Mouse (Mus musculus): ENCODE results near the gene Klk1b3. TPM values are rescaled to one million over a fixed set of nuclear protein-coding genes. Genes with fewer than 3 reads are reported as not detected.
"Not testable (repeated sequence)": the region's sequence is repeated elsewhere in the genome, so short reads cannot be mapped to it uniquely, and the experiment has no call there.

Klk1b3 gene
- 0.85 and 0.95 TPM in 2 replicates for polyA plus RNA-seq (2015; fragmentation: Nextera tagmentation; extraction: Ambion mirVana)

DNA sequence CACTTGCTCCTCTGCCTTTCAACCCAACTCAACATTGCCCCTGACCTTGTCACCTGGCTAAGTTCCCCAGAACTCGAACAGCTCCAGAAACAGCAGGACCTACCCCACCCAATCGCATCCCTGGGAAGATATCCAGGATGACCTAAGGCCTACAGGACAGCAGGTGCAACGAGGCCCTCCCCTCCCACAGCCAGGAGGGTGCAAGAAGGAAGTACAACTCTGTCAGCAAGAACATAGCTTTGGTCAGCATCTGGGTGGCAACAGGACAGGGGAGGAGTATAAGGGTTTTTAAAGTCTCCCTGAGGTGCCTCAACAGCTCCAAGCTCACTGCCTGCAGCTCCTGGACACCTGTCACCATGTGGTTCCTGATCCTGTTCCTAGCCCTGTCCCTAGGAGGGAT is at the start of gene Klk1b3:
Gene Klk1b3, plus strand, starts transcription at position 301 of the 400 bp plus-strand sequence.
- 63% methylated on average over 3 of the region's 3 CpGs for WGBS
- no peak within 1 kb of the TSS for H3K4me2 ChIP-seq
- H3K4me3 ChIP-seq (replicated peaks), result no peak within 1 kb of the TSS
- no peaks in the 10 kb centered on the region for H3K9me3 ChIP-seq
- H3K4me1 ChIP-seq, result no peaks in the 10 kb centered on the region
- no peak for ATAC-seq (ENCODE audit: insufficient read depth, low FRiP score, low read depth)
- no peaks in the 10 kb centered on the region for H3K36me3 ChIP-seq
- no peaks in the 10 kb centered on the region for H3K27me3 ChIP-seq (replicated peaks)
- no peak within 1 kb of the TSS for H3K9ac ChIP-seq
- no peak within 1 kb of the TSS for H3K27ac ChIP-seq

DNA sequence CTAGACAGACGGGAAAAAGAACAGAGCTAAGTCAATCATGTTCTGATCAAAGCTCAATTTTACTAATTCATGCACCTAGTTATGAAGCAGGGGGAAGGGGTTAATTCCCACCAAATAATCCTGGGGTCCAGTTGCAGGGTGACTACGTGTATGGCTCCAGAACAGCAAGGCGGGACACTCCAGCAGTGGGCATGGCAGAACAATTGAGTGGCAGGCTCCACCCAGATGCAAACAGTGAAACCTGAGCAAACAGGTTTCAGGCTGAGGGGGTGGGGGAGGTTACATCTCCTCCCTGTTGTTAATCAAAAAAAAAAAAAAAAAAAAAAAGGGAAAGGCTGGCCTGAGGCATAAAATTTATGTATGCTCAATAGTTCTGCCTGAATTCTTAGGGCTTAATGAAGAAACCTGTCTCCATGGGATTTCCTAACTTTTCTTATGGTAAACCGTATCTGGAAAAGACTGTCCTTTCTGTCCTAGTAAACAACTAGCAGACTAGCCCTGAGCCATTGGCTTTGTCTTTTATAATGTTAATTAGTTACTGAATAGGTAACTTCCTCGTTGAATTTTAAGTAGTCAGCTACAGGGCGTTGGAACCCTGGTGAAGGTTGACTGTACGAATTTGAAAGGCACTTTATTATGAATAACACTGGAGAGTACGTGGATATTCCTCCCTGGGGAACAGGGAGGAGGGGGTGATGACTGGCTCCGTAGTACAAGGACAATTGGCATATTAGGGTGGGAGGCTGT is 18.5 kb upstream of the Klk1b3 start:
- H3K27ac ChIP-seq, result peak overlapping the region; percentile 13; the same call in 1 of the 2 replicates
- ATAC-seq (ENCODE audit: insufficient read depth, low FRiP score, low read depth), result peak; percentile 60; the same call in 1 of the 2 replicates
- 53% methylated on average over 9 of the region's 9 CpGs for WGBS
- H3K36me3 ChIP-seq, result no peaks in the 10 kb centered on the region
- H3K9me3 ChIP-seq, result no peaks in the 10 kb centered on the region
- no peak overlapping the region for H3K4me2 ChIP-seq
- H3K27me3 ChIP-seq (replicated peaks), result no peaks in the 10 kb centered on the region
- no peak overlapping the region for H3K4me3 ChIP-seq (replicated peaks)
- no peak overlapping the region for H3K9ac ChIP-seq
- no peaks in the 10 kb centered on the region for H3K4me1 ChIP-seq

DNA sequence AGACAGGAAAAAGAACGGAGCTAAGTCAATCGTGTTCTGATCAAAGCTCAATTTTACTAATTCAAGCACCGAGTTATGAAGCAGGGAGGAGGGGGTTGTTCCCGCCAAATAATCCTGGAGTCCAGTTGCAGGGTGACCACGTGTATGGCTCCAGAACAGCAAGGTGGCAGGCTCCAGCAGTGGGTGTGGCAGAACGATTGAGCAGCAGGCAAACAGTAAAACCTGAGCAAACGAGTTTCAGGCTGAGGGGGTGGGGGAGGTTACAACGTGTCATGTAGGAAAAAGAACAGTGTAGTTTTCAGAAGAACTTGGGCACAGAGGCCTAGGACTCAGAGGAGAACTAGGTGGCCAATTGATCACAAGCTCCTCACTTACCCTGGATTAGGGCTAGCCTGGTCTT is 11.5 kb upstream of the Klk1b3 start:
- not testable (repeated sequence) for H3K4me3 ChIP-seq (replicated peaks); H3K4me1 ChIP-seq; H3K9me3 ChIP-seq; ATAC-seq (ENCODE audit: insufficient read depth, low FRiP score, low read depth); H3K27me3 ChIP-seq (replicated peaks); H3K4me2 ChIP-seq; H3K27ac ChIP-seq; H3K9ac ChIP-seq; H3K36me3 ChIP-seq
- whole genome bisulfite sequencing, result 49% methylated on average over 8 of the region's 8 CpGs

DNA sequence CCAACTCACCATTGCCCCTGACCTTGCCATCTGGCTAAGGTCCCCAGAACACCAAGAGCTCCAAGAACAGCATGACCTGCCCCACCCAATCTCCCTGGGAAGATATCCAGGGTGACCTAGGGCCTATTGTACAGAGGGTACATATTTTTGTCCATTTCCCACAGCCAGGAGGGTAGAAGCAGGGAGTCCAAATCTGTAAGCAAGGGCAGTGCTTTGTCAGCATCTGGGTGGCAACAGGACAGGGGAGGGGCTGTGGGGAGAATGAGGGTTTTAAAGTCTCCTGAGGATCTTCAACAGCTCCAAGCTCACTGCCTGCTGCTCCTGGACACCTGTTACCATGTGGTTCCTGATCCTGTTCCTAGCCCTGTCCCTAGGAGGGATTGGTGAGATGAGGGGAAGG is 10.1 kb upstream of the Klk1b3 start, which contains the start of gene Klk1b24:
Gene Klk1b24, plus strand, starts transcription at position 301 of the 400 bp plus-strand sequence.
- ATAC-seq (ENCODE audit: insufficient read depth, low FRiP score, low read depth); H3K4me3 ChIP-seq (replicated peaks); H3K27me3 ChIP-seq (replicated peaks); H3K4me2 ChIP-seq; H3K27ac ChIP-seq; H3K9ac ChIP-seq; H3K36me3 ChIP-seq; H3K4me1 ChIP-seq; H3K9me3 ChIP-seq: not testable (repeated sequence)

DNA sequence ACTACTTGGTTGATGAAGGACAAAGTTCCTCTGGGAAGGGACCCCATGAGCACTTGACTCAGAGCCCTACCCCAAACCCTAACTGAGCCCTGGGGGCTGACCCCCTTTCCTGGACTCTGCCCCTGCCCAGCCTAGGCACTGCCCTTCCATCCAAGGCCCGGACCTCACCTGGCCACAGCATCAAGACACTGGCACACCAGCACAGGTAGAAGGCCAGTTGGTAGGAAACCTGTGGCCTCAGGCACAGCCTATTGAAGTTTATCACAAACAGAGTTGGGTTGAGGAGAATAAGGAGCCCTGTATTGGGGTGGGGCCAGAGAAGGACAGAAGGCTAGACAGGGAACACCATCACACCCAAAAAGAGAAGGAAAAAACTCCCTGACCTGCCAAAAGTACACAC is 4.5 kb upstream of the Klk1b3 start:
- WGBS, result 83% methylated on average over 1 of the region's 1 CpGs
- not testable (repeated sequence) for H3K27ac ChIP-seq; H3K4me3 ChIP-seq (replicated peaks); H3K4me2 ChIP-seq; H3K36me3 ChIP-seq; H3K9me3 ChIP-seq; H3K4me1 ChIP-seq; H3K27me3 ChIP-seq (replicated peaks); H3K9ac ChIP-seq; ATAC-seq (ENCODE audit: insufficient read depth, low FRiP score, low read depth)

DNA sequence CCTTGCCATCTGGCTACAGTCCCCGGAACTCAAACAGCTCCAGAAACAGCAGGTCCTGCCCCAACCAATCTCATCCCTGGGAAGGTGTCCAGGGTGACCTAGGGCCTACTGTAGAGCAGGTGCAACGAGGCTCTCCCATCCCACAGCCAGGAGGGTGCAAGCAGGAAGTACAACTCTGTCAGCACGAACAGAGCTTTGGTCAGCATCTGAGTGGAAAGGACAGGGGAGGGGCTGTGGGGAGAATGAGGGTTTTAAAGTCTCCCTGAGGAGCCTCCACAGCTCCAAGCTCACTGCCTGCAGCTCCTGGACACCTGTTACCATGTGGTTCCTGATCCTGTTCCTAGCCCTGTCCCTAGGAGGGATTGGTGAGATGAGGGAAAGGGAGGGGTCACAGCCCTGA is 9.1 kb downstream of the Klk1b3 start, which contains the start of gene Klk1b4:
Gene Klk1b4, plus strand, starts transcription at position 301 of the 400 bp plus-strand sequence.
- not testable (repeated sequence) for H3K9me3 ChIP-seq; H3K4me2 ChIP-seq; H3K27me3 ChIP-seq (replicated peaks); H3K9ac ChIP-seq; H3K4me3 ChIP-seq (replicated peaks); ATAC-seq (ENCODE audit: insufficient read depth, low FRiP score, low read depth); H3K4me1 ChIP-seq; H3K36me3 ChIP-seq; H3K27ac ChIP-seq
- 39% methylated on average over 3 of the region's 3 CpGs for WGBS

DNA sequence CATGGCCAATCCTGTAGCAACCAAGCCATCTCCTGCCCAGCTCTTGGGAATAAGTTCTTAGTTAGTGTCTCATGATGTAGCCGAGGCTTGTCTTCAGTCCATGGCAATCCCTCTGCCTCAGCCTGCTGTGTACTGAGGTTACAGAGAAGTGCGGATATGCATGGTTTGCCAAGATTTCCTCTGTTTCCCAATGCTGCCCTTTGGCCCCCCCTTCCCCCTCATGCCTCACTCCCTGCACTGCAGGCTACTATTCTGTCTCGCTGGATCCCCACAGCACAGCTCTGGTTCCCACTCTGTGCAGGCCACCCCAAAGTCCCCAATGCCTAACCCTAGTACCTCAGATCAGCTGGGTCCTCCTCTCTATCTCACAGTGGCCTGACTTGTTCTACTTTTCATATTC is 10.3 kb downstream of the Klk1b3 start:
- Histone ChIP-seq H3K27ac (no peak overlapping the region), H3K9me3 (no peaks in the 10 kb centered on the region), H3K36me3 (no peaks in the 10 kb centered on the region), H3K4me2 (no peak overlapping the region), H3K9ac (no peak overlapping the region), H3K4me3 (replicated peaks) (no peak overlapping the region), H3K4me1 (no peaks in the 10 kb centered on the region), H3K27me3 (replicated peaks) (no peaks in the 10 kb centered on the region)
- ATAC-seq (ENCODE audit: insufficient read depth, low FRiP score, low read depth), result no peak
- WGBS, result 79% methylated on average over 3 of the region's 3 CpGs

DNA sequence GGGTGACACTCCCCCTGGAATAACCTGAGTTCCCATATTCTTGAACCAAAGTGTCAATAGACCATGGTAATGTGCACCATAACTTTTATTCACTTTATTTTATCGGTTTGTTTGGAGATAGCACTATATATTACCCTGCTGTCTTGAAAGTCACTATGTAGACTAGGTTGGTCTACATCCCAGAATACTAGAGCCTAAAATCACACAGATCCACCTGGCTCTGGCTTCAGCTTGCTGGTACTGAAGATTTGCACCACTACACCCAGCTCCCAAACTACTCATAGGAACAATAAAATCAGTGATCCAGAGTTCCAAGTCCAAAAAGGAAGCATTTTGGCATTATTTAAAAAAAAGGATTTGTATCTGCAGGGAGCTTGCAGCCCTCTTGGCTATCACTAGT is 17.7 kb downstream of the Klk1b3 start, which contains the start of gene Klk1b5:
Gene Klk1b5, plus strand, starts transcription at position 301 of the 400 bp plus-strand sequence.
- no peaks in the 10 kb centered on the region for H3K27me3 ChIP-seq (replicated peaks)
- no peak for ATAC-seq (ENCODE audit: insufficient read depth, low FRiP score, low read depth)
- no peaks in the 10 kb centered on the region for H3K9me3 ChIP-seq
- 84% methylated on average over 1 of the region's 1 CpGs for WGBS
- no peak within 1 kb of the TSS for H3K4me3 ChIP-seq (replicated peaks)
- H3K4me1 ChIP-seq, result no peaks in the 10 kb centered on the region
- H3K27ac ChIP-seq, result no peak within 1 kb of the TSS
- H3K36me3 ChIP-seq, result no peaks in the 10 kb centered on the region
- no peak within 1 kb of the TSS for H3K4me2 ChIP-seq
- no peak within 1 kb of the TSS for H3K9ac ChIP-seq

DNA sequence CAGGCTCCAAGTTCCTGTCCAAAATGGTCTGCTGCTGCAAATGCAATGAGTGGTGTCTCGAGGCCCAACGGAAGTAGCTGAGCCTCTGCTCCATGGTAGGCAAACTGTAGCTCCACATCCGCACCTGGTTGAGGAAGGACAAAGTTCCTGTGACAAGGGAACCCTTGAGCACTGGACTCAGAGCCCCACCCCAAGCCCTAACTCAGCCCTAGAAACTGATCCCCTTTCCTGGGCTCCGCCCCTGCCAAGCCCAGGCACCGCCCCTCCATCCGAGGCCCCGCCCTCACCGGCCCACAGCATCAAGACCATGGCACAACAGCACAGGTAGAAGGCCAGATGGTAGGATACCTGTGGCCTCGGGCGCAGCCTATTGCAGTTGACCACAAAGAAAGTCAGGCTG is 23.6 kb downstream of the Klk1b3 start:
- not testable (repeated sequence) for H3K27me3 ChIP-seq (replicated peaks); H3K27ac ChIP-seq; H3K9me3 ChIP-seq; H3K4me3 ChIP-seq (replicated peaks); H3K36me3 ChIP-seq; H3K9ac ChIP-seq; H3K4me2 ChIP-seq; H3K4me1 ChIP-seq
- ATAC-seq (ENCODE audit: insufficient read depth, low FRiP score, low read depth), result peak; percentile 54; the same call in 1 of the 2 replicates
- WGBS, result 62% methylated on average over 9 of the region's 10 CpGs

DNA sequence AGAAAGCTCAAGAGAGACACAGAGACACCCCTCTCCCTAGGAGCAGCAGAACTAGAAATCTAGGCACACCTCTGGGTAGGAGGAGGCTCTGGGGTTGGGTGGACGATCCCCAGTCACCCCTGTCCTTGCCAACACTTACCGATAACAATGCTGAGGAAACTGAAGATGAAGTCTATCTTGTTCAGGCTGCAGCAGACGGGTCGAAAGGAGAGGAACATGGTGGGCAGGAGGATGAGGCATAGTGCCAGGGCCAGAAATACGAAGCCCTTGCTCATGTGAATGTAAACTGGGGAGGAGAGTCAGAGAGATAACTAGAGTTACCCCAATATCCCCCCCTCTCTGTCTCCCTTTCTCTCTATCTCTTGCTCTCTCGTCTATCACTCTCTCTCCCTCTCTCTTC is 24.3 kb downstream of the Klk1b3 start:
- not testable (repeated sequence) for ATAC-seq (ENCODE audit: insufficient read depth, low FRiP score, low read depth); H3K4me2 ChIP-seq
- WGBS, result 77% methylated on average over 6 of the region's 6 CpGs

DNA sequence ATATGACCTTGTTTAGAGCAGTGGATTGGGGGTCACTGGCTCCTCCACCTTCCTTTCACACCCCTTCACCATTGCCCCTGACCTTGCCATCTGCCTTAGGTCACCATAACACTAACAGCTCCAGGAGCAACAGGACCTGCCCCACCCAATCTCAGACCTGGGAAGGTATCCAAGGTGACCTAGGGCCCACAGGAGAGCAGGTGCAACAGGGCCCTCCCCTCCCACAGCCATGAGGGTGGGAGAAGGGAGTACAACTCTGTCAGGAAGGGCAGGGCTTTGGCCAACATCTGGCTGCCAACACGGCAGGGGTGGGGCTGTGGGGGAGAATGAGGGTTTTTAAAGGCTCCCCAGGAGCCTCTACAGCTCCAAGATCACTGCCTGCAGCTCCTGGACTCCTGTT is 27.1 kb downstream of the Klk1b3 start, which contains the start of gene Klk1:
Gene Klk1, plus strand, starts transcription at position 285 of the 400 bp plus-strand sequence.
- Histone ChIP-seq H3K9ac (no peak within 1 kb of the TSS), H3K36me3 (no peaks in the 10 kb centered on the region), H3K27ac (no peak within 1 kb of the TSS), H3K4me3 (replicated peaks) (no peak within 1 kb of the TSS), H3K27me3 (replicated peaks) (no peaks in the 10 kb centered on the region), H3K9me3 (no peaks in the 10 kb centered on the region), H3K4me1 (no peaks in the 10 kb centered on the region), H3K4me2 (no peak within 1 kb of the TSS)
- peak; percentile 68; the same call in 1 of the 2 replicates for ATAC-seq (ENCODE audit: insufficient read depth, low FRiP score, low read depth)
- whole genome bisulfite sequencing, result 35% methylated on average over 1 of the region's 1 CpGs

More for the DNA sequence above, 24.3 kb downstream of the Klk1b3 start:
- not testable (repeated sequence) for H3K4me3 ChIP-seq (replicated peaks); H3K36me3 ChIP-seq; H3K4me1 ChIP-seq; H3K27me3 ChIP-seq (replicated peaks); H3K9me3 ChIP-seq; H3K9ac ChIP-seq; H3K27ac ChIP-seq

DNA sequence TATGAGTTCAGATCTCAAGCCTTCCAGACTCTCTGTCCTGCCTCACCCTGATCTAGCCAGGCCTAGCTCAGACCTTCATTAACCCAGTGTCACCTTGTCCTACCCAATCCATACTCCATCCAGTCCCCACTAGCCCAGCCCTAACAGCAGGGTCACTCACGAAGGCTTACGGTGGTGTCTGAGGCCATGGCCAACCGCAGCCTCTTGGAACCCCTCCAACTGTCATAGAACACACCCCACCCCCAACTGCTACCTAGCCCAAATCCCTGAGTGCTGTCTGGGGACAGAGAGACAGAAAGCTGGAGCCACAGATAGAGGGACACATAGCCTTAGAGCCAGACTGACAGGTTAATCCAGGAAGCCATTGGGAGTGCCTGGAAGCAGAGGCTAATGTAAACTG is 37.9 kb downstream of the Klk1b3 start, which contains the start of gene Gm36864:
Gene Gm36864, plus strand, starts transcription at position 269 of the 400 bp plus-strand sequence.
- no peak within 1 kb of the TSS for H3K4me2 ChIP-seq
- WGBS, result 62% methylated on average over 3 of the region's 3 CpGs
- H3K27ac ChIP-seq, result no peak within 1 kb of the TSS
- H3K4me1 ChIP-seq, result no peaks in the 10 kb centered on the region
- no peak within 1 kb of the TSS for H3K4me3 ChIP-seq (replicated peaks)
- no peak within 1 kb of the TSS for H3K9ac ChIP-seq
- no peaks in the 10 kb centered on the region for H3K36me3 ChIP-seq
- H3K9me3 ChIP-seq, result no peaks in the 10 kb centered on the region
- no peak for ATAC-seq (ENCODE audit: insufficient read depth, low FRiP score, low read depth)
- no peaks in the 10 kb centered on the region for H3K27me3 ChIP-seq (replicated peaks)

All from stomach, embryonic 15.5 days (tissue).